Mouse (Mus musculus) kidney, embryonic 16.5 days (tissue): ENCODE data around the gene Nupr1l. TPM values are rescaled to one million over a fixed set of nuclear protein-coding genes. Genes with fewer than 3 reads are reported as not detected.
"Not testable (repeated sequence)": the region's sequence is repeated elsewhere in the genome, so short reads cannot be mapped to it uniquely, and the experiment has no call there.

Experiments used
- ATAC-seq: fragments of 200-750 bp; cut with Nextera tagmentation; 2 replicates; pipeline ENCODE4 v1.8.0; 2017; ENCODE audit warnings: moderate TSS enrichment; ENCODE audit not compliant: low FRiP score, low TSS enrichment
- H3K27ac ChIP-seq: fragments of 300-500 bp; sonication (generic); 2 replicates; pipeline ENCODE4 v1.5.1; 2014; ENCODE audit warnings: low read length
- H3K27me3 ChIP-seq: fragments of 300-500 bp; sonication (generic); 2 replicates; pipeline ENCODE4 v1.6.1; 2014; ENCODE audit warnings: low read length, control low read depth, mixed read lengths; ENCODE audit not compliant: insufficient read depth
- H3K36me3 ChIP-seq: fragments of 300-500 bp; sonication (generic); 2 replicates; pipeline ENCODE4 v1.6.1; 2014; ENCODE audit warnings: low read length, control low read depth, mixed read lengths; ENCODE audit not compliant: insufficient read depth
- H3K4me1 ChIP-seq: fragments of 300-500 bp; sonication (generic); 2 replicates; pipeline ENCODE4 v1.6.1; 2014; ENCODE audit warnings: low read length, control low read depth, mixed read lengths; ENCODE audit not compliant: insufficient read depth
- H3K4me2 ChIP-seq: fragments of 300-500 bp; sonication (generic); replicated peaks from 2 replicates; pipeline ENCODE4 v1.6.1; 2014; ENCODE audit warnings: low read depth, low read length
- H3K4me3 ChIP-seq: fragments of 300-500 bp; sonication (generic); 2 replicates; pipeline ENCODE4 v1.5.1; 2014; ENCODE audit warnings: mild to moderate bottlenecking, low read length
- H3K9ac ChIP-seq: fragments of 300-500 bp; sonication (generic); replicated peaks from 2 replicates; pipeline ENCODE4 v1.6.1; 2014; ENCODE audit warnings: low read length
- H3K9me3 ChIP-seq: fragments of 300-500 bp; sonication (generic); 2 replicates; pipeline ENCODE4 v1.6.1; 2016; ENCODE audit warnings: low read length, control low read depth
- WGBS: fragments of 180-500 bp; shearing (Covaris S2); extraction: QIAGEN DNeasy Blood & Tissue Kit; methylation state at CpG from one replicate; pipeline ENCODE4 v1.1.7; 2014; 5-methylcytosine and 5-hydroxymethylcytosine counted together
- polyA plus RNA-seq: library from polyadenylated mRNA; unstranded; fragments of >200 nt; fragmentation: Nextera tagmentation; extraction: Ambion mirVana; gene quantifications from 2 replicates; pipeline ENCODE4 v1.2.1, GENCODE M21; 2015

Nupr1l gene
- polyA plus RNA-seq, 1 experiment from 2014 or later = 4.4 TPM

DNA sequence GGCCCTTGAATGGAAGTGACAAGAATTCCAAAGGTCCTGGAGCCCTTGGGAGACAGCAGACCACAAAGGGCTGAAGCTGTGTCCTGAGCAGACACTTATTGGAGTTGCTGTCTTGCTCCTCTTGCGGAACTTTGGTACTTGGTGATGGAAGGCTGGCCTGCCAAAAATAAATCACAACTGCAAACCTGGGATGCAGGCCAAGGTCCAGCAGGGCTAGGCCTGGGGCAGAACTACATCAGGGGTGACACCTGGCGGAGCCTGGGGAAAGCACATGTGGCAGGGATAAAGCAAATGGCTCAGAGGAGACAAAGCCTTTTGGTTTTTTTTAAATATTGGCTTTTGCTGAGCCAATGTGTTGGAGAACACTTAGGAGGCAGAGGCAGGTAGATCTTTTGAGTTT is 29.4 kb upstream of the Nupr1l start:
- 39% methylated on average over 2 of the region's 2 CpGs for WGBS
- no peaks in the 10 kb centered on the region for H3K4me1 ChIP-seq
- ATAC-seq = 0 out of 2 replicates have a peak, but pooled peaks have one; percentile 70

DNA sequence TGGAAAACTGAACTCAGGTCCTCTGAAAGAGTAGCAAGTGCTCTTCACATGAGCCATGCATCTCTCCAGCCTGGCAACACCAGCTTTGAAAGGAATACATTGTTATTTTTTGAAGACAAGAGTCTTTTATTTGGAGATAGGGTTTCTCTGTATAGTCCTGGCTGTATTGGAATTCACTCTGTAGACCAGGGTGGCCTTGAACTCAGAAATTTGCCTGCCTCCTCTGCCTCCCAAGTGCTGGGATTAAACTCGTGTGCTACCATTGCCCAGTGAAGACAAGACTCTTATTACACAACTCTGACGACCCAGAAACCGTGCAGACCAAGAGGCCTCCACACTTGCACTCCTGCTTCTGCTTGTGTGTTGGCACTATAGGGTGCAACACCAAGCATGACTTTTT is 28.5 kb upstream of the Nupr1l start:
- WGBS = 79% methylated on average over 3 of the region's 3 CpGs
- no peak for ATAC-seq

More for the DNA sequence above, 29.4 kb upstream of the Nupr1l start:
- H3K27ac ChIP-seq = no peak overlapping the region
- H3K36me3 ChIP-seq = peaks cover 31% of the 10 kb centered on the region
- no peak overlapping the region for H3K9ac ChIP-seq
- no peak overlapping the region for H3K4me3 ChIP-seq
- H3K27me3 ChIP-seq = no peaks in the 10 kb centered on the region
- H3K9me3 ChIP-seq = no peaks in the 10 kb centered on the region
- no peak overlapping the region for H3K4me2 ChIP-seq

GRCm38 (mm10) chr5:129886271-129886670 is 22.1 kb upstream of the Nupr1l start:
- Histone ChIP-seq H3K27me3 (no peaks in the 10 kb centered on the region), H3K4me1 (peaks cover 13% of the 10 kb centered on the region), H3K4me2 (peak overlapping the region; percentile 91), H3K9ac (peak overlapping the region; percentile 95), H3K27ac (peak overlapping the region; percentile 98; the same call in 1 of the 2 replicates), H3K9me3 (no peaks in the 10 kb centered on the region), H3K36me3 (peaks cover 32% of the 10 kb centered on the region), H3K4me3 (peak overlapping the region; percentile 92)
- ATAC-seq = no peak
- 29% methylated on average over 10 of the region's 10 CpGs for WGBS

More for the DNA sequence above, 28.5 kb upstream of the Nupr1l start:
- Histone ChIP-seq H3K36me3 (peaks cover 40% of the 10 kb centered on the region), H3K27me3 (no peaks in the 10 kb centered on the region), H3K4me3 (no peak overlapping the region), H3K9ac (no peak overlapping the region), H3K9me3 (no peaks in the 10 kb centered on the region), H3K4me1 (no peaks in the 10 kb centered on the region), H3K27ac (no peak overlapping the region), H3K4me2 (no peak overlapping the region)

DNA sequence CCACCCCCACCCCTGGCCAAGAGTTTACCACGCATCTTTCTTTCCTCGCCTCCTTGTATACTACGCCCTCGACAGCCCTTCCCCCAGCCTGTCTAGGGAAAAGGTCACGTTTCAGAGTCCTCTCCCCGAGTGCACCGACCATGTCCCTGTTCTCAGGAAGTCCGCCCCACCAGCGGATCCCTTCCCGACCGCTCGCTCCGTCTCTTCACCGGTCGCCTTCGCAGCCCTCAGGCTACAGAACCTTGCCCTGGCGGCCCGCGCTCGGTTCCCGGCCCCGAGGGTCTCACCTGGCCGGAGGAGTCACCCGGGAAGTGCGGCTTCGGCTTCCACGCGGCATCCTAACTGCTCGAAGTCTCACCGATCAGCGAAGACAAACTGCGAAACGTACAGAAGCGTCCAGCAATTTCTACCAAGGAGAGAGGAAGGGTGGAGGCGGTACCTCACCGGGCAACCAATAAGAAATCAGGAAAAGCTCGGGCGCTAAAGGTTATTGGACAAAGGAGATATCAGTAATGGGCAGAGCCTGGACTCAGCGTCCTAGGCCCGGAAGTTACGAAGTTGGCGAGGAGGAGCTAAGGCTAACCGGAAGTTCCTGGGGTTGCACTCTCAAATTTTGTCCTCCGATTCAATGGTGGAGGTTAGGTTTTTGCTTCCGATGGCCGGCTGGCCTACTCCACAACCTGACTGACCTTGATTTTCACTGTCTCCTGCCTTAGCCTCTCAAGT is 21.3 kb upstream of the Nupr1l start, which contains the start of gene Chchd2:
Gene Chchd2, minus strand, starts transcription at position 560 of the 726 bp plus-strand sequence.
- peak within 1 kb of the TSS; percentile 95 for H3K9ac ChIP-seq
- no peaks in the 10 kb centered on the region for H3K27me3 ChIP-seq
- ATAC-seq = peak; percentile 100
- WGBS = under 1% methylated on average over 46 of the region's 46 CpGs
- peaks cover 24% of the 10 kb centered on the region for H3K36me3 ChIP-seq
- peaks cover 13% of the 10 kb centered on the region for H3K4me1 ChIP-seq
- peak within 1 kb of the TSS; percentile 98 for H3K27ac ChIP-seq
- peak within 1 kb of the TSS; percentile 91 for H3K4me2 ChIP-seq
- peak within 1 kb of the TSS; percentile 92 for H3K4me3 ChIP-seq
- no peaks in the 10 kb centered on the region for H3K9me3 ChIP-seq

DNA sequence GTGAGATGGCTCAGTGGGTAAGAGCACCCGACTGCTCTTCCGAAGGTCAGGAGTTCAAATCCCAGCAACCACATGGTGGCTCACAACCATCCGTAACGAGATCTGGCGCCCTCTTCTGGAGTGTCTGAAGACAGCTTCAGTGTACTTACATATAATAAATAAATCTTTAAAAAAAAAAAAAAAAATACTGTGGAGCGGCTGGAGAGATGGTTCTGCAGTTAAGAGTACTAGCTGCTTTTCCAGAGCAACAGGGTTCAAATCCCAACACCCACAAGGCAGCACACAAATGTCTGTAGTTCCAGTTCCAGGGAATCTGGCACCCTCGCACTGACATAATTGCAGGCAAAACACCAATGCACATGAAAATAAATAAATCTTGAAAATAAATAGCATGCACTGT is 17.9 kb upstream of the Nupr1l start:
- not testable (repeated sequence) for H3K36me3 ChIP-seq, H3K4me2 ChIP-seq, H3K27ac ChIP-seq, H3K9me3 ChIP-seq, H3K27me3 ChIP-seq, ATAC-seq, H3K9ac ChIP-seq, H3K4me3 ChIP-seq
- peaks cover 14% of the 10 kb centered on the region for H3K4me1 ChIP-seq
- WGBS = 63% methylated on average over 4 of the region's 7 CpGs

DNA sequence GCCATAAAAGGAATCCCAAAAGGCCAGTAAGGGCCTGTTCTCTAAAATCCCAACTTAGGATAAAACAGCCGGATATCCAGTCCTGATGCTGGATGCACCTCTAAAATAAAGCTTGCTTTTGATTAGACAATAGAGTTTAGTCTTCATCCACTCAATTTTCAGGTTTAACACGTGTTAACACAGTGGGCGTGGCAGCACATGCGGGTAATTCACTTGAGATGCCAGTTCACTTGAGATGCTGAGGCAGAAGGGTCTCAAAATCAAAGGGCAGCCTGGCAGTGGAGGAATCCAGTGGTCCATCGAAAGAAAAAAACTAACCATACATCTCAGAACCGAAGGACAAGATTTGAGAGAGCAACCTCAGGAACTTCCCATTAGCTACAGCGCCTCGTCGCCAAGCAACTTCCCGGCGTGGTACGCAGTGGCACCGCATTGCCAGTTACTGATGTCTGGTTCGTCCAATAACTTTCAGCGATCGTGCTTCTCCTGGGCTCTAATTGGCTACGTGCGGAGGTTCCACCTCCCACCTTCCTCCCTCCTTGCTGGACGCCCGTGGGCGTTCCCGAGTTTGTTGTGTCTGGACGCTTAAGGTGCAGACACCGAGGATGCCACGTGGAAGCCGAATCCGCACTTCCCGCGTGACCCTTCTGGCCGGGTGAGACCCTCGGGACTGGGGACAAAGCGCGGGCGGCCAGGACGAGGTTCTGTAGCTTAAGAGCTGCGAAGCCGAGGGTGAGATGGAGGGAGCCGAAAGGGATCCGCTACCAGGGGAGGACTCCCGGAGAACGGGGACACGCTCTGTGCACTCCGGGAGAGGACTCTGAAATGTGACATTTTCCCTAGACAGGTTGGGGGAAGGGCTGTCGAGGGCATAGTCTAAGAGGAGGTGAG is 12.9 kb upstream of the Nupr1l start, which contains the start of gene Zbed5:
Gene Zbed5, plus strand, starts transcription at position 526 of the 891 bp plus-strand sequence.
- H3K27ac ChIP-seq = no peak within 1 kb of the TSS
- no peaks in the 10 kb centered on the region for H3K36me3 ChIP-seq
- 2% methylated on average over 44 of the region's 44 CpGs for WGBS
- H3K9ac ChIP-seq = peak within 1 kb of the TSS; percentile 72
- H3K9me3 ChIP-seq = no peaks in the 10 kb centered on the region
- H3K4me2 ChIP-seq = peak within 1 kb of the TSS; percentile 66
- peaks cover 13% of the 10 kb centered on the region for H3K4me1 ChIP-seq
- ATAC-seq = peak; percentile 99
- no peaks in the 10 kb centered on the region for H3K27me3 ChIP-seq
- H3K4me3 ChIP-seq = peak within 1 kb of the TSS; percentile 82

DNA sequence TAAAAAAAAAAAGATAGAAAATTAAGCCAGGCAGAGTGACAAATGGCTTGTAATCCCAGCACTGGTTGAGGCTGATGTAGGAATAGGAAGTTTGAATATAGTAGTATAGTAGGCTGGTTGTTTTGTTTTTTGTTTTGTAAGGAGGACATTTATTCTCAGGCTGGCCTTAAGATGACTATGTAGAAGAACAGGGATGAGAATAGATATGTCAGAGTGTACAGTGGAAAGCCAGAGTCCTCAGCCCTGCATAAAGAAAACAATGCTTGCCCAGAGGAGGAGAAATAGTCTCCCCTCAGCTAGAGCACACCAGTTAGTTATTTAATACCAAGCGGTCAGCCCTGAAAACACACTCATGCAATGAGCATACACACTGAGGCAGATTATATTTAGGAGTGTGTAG is 9.9 kb upstream of the Nupr1l start, which contains the start of gene Phkg1:
Gene Phkg1, minus strand, starts transcription at position 101 of the 400 bp plus-strand sequence.
- H3K4me2 ChIP-seq = no peak within 1 kb of the TSS
- H3K27ac ChIP-seq = no peak within 1 kb of the TSS
- 87% methylated on average over 1 of the region's 1 CpGs for WGBS
- no peak within 1 kb of the TSS for H3K9ac ChIP-seq
- H3K9me3 ChIP-seq = no peaks in the 10 kb centered on the region
- no peak within 1 kb of the TSS for H3K4me3 ChIP-seq
- peaks cover 13% of the 10 kb centered on the region for H3K4me1 ChIP-seq
- peaks cover 8% of the 10 kb centered on the region for H3K36me3 ChIP-seq
- no peak for ATAC-seq
- H3K27me3 ChIP-seq = no peaks in the 10 kb centered on the region

GRCm38 (mm10) chr5:129907775-129908174 is 565 bp upstream of the Nupr1l start:
- peak overlapping the region; percentile 75 for H3K4me3 ChIP-seq
- H3K27ac ChIP-seq = peak overlapping the region; percentile 51; the same call in 1 of the 2 replicates
- WGBS = 19% methylated on average over 4 of the region's 4 CpGs
- peak overlapping the region; percentile 86 for H3K9ac ChIP-seq
- peaks cover 11% of the 10 kb centered on the region for H3K4me1 ChIP-seq
- peak overlapping the region; percentile 69 for H3K4me2 ChIP-seq
- H3K9me3 ChIP-seq = no peaks in the 10 kb centered on the region
- no peak for ATAC-seq
- H3K27me3 ChIP-seq = no peaks in the 10 kb centered on the region
- H3K36me3 ChIP-seq = no peaks in the 10 kb centered on the region; the same call in 1 of the 2 replicates

GRCm38 (mm10) chr5:129909147-129909546 is 807 bp downstream of the Nupr1l start:
- peak overlapping the region; percentile 75 for H3K4me3 ChIP-seq
- H3K27me3 ChIP-seq = no peaks in the 10 kb centered on the region
- peak overlapping the region; percentile 69 for H3K4me2 ChIP-seq
- H3K9me3 ChIP-seq = no peaks in the 10 kb centered on the region
- H3K4me1 ChIP-seq = peaks cover 11% of the 10 kb centered on the region
- H3K36me3 ChIP-seq = no peaks in the 10 kb centered on the region
- no peak for ATAC-seq
- WGBS = 71% methylated on average over 9 of the region's 9 CpGs
- peak overlapping the region; percentile 86 for H3K9ac ChIP-seq
- peak overlapping the region; percentile 97 for H3K27ac ChIP-seq
